Mouse (Mus musculus) hindbrain, postnatal 0 days (tissue): ENCODE measurements around the gene Rora. TPM values are rescaled to one million over a fixed set of nuclear protein-coding genes. Genes with fewer than 3 reads are reported as not detected.

Experiments
- ATAC-seq: fragments of 200-750 bp; cut with Nextera tagmentation; 2 replicates; pipeline ENCODE4 v1.8.0; 2017; ENCODE audit warnings: mild to moderate bottlenecking, moderate TSS enrichment, moderate library complexity
- DNase-seq: peaks from one replicate; pipeline ENCODE4 v3.0.0-alpha.2; 2015; ENCODE audit warnings: low spot score
- H3K27ac ChIP-seq: fragments of 300-500 bp; sonication (generic); 2 replicates; pipeline ENCODE4 v1.5.1; 2014; ENCODE audit warnings: mild to moderate bottlenecking
- H3K27me3 ChIP-seq: fragments of 300-500 bp; sonication (generic); 2 replicates; pipeline ENCODE4 v1.6.1; 2014; ENCODE audit warnings: low read length, mixed read lengths; ENCODE audit not compliant: insufficient read depth
- H3K36me3 ChIP-seq: fragments of 300-500 bp; sonication (generic); 2 replicates; pipeline ENCODE4 v1.6.1; 2014; ENCODE audit warnings: low read length, mixed read lengths; ENCODE audit not compliant: insufficient read depth
- H3K4me1 ChIP-seq: fragments of 300-500 bp; sonication (generic); 2 replicates; pipeline ENCODE4 v1.6.1; 2014; ENCODE audit warnings: antibody characterized with exemption, low read length, mixed read lengths; ENCODE audit not compliant: insufficient read depth
- H3K4me2 ChIP-seq: fragments of 300-500 bp; sonication (generic); 2 replicates; pipeline ENCODE4 v1.6.1; 2014; ENCODE audit warnings: low read depth, mild to moderate bottlenecking, low read length, moderate library complexity, mixed read lengths
- H3K4me3 ChIP-seq: fragments of 300-500 bp; sonication (generic); 2 replicates; pipeline ENCODE4 v1.5.1; 2014; ENCODE audit warnings: low read length
- H3K9ac ChIP-seq: fragments of 300-500 bp; sonication (generic); replicated peaks from 2 replicates; pipeline ENCODE4 v1.6.1; 2014; ENCODE audit warnings: mild to moderate bottlenecking, low read length, moderate library complexity, mixed read lengths
- H3K9me3 ChIP-seq: fragments of 300-500 bp; sonication (generic); 2 replicates; pipeline ENCODE4 v1.6.1; 2016; ENCODE audit warnings: low read length, mixed read lengths
- CTCF ChIP-seq: IDR thresholded peaks from 2 replicates; pipeline ENCODE4 v1.5.1; 2016; ENCODE audit warnings: antibody characterized with exemption, control low read depth, low read depth
- WGBS: fragments of 180-500 bp; shearing (Covaris S2); extraction: QIAGEN DNeasy Blood & Tissue Kit; methylation state at CpG from one replicate; pipeline ENCODE4 v1.1.7; 2014; 5-methylcytosine and 5-hydroxymethylcytosine counted together
- polyA plus RNA-seq: library from polyadenylated mRNA; unstranded; fragments of >200 nt; fragmentation: Nextera tagmentation; extraction: Ambion mirVana; gene quantifications from 2 replicates; pipeline ENCODE4 v1.2.1, GENCODE M21; 2015
- total RNA-seq: library from RNA; depleted of rRNA; stranded (reverse); fragments of >200 nt; gene quantifications from 2 replicates; pipeline ENCODE4 v1.2.3, GENCODE M21; 2014

The Rora gene
- total and polyA plus RNA-seq, 2 experiments from 2014 or later, result 27.5 to 59.4 TPM

DNA sequence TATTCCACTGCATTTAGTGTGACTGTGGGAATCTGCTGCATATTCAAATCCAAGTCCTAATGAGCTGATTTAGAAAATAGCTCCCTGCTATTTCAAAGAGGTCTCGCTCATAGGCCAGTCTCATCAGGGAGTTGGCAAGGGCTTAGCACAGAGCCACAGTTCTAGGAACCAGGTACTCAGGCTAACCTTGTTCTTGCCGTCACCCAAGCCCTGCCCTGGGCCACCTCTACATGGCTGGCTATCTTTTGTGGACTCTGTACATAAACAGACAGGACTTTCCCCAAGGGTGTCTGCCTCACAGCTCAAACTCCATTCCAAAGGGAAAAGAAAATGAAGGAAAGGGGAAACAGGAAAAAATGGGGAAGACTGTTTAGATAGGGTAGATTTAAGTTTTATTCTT is 134.1 kb downstream of the Rora start:
- Histone ChIP-seq H3K4me2 (no peak overlapping the region), H3K27ac (no peak overlapping the region), H3K4me3 (no peak overlapping the region), H3K9ac (no peak overlapping the region), H3K9me3 (no peaks in the 10 kb centered on the region), H3K4me1 (no peaks in the 10 kb centered on the region), H3K27me3 (no peaks in the 10 kb centered on the region), H3K36me3 (no peaks in the 10 kb centered on the region)
- DNase-seq (no peak), ATAC-seq (no peak)
- no peak for TF ChIP-seq CTCF
- 70% methylated on average over 2 of the region's 2 CpGs for WGBS

DNA sequence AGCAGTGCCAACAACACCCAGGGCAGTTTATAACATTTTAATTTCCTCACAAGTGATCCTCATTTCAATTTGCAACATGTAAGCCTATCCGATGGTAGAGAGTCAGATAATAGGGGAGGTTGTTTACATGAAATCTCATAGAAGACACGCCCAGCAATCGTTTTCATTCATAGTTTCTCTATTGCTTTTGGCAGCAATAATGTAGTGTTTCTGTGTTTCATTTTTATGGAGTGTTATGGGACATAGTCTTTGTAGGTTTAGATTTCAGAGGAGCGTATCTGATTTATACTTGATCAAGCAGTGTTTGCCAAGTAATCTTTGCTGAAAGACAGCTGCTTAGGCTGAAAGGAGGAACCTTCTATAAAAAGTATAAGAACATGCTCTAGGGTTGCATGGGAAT is 137.3 kb downstream of the Rora start:
- H3K4me1 ChIP-seq, result no peaks in the 10 kb centered on the region
- no peaks in the 10 kb centered on the region for H3K9me3 ChIP-seq
- no peaks in the 10 kb centered on the region for H3K27me3 ChIP-seq
- H3K27ac ChIP-seq, result no peak overlapping the region
- no peak for DNase-seq
- no peak overlapping the region for H3K9ac ChIP-seq
- TF ChIP-seq CTCF, result no peak
- ATAC-seq, result no peak
- H3K4me3 ChIP-seq, result no peak overlapping the region
- no peaks in the 10 kb centered on the region for H3K36me3 ChIP-seq
- H3K4me2 ChIP-seq, result no peak overlapping the region
- WGBS, result 77% methylated on average over 4 of the region's 4 CpGs

DNA sequence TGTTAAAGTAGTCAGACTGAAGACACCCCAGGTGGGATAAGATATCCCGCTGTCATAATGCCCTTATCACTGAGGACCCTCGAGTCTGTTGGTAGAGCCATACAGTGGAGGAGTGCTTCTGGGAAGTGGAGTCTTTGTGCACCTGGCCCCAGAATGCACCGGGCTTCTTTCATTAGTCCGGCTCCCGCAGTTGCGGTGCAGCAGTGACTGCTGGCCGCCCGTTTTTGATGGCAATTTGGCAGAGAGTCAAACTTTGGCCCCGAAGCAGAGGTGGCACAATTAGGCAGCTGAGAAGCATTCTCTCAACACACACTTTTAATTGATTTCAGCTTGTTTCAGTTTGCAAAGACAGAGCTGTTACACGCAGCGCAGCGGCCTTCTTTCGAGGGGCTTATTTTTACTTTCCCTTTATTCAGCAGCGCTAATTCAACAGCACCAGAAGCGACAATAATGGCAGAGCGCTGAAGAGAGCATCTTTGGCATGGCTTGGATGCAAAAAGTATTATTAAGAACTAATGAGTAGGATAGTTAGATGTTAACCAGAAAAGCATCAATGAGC is 138.5 kb downstream of the Rora start:
- 39% methylated on average over 16 of the region's 16 CpGs for WGBS
- H3K9me3 ChIP-seq, result no peaks in the 10 kb centered on the region
- TF ChIP-seq CTCF, result no peak
- DNase-seq, result peak; percentile 57
- no peaks in the 10 kb centered on the region for H3K27me3 ChIP-seq
- no peaks in the 10 kb centered on the region for H3K4me1 ChIP-seq
- ATAC-seq, result 0 out of 2 replicates have a peak, but pooled peaks have one; percentile 53
- H3K4me3 ChIP-seq, result no peak overlapping the region
- no peaks in the 10 kb centered on the region for H3K36me3 ChIP-seq
- peak overlapping the region; percentile 44 for H3K4me2 ChIP-seq
- H3K27ac ChIP-seq, result peak overlapping the region; percentile 1; the same call in 1 of the 2 replicates
- no peak overlapping the region for H3K9ac ChIP-seq

DNA sequence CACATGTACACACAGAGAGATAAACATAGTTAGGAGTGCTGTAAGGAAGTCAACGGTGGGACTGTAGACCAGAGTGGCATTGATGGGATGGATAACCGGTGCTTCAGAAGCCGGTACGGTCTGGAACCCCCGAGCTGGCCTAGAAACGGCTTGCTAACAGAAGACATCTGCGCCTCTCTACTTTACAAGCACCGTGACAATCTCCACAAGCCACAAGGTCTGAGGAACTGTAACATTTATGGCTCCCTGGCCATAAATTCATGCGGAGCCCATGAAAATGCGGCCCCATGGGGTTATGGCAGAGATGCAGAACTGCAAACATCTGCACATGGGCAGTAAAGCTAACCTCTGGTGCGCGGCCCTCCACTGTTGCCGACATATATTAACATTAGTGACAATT is 141.7 kb downstream of the Rora start:
- H3K9me3 ChIP-seq, result no peaks in the 10 kb centered on the region
- no peak for DNase-seq
- no peaks in the 10 kb centered on the region for H3K27me3 ChIP-seq
- no peaks in the 10 kb centered on the region for H3K36me3 ChIP-seq
- H3K4me1 ChIP-seq, result no peaks in the 10 kb centered on the region
- no peak overlapping the region for H3K4me2 ChIP-seq
- H3K4me3 ChIP-seq, result no peak overlapping the region
- WGBS, result 85% methylated on average over 13 of the region's 13 CpGs
- no peak for TF ChIP-seq CTCF
- ATAC-seq, result no peak
- H3K27ac ChIP-seq, result no peak overlapping the region
- no peak overlapping the region for H3K9ac ChIP-seq

DNA sequence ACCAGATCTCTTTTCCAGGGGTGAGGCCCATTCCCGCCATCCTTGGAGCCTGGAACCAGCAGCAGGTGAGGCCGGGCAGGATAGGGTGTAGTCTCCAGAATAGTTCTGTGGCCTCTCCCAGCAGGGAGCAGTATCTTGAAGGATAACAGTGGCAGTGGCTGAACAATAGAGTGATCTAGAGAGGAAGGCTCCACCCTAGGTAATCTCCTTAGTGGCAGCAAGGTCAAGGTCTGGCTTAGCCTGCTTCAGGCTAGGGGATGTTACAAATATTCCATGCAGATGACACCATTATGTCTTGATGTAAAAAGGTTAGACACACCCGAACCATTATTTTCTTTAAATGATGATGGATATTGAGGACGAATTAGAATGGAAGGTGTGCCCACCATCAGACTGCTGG is 144.6 kb downstream of the Rora start:
- H3K27ac ChIP-seq, result no peak overlapping the region
- H3K27me3 ChIP-seq, result no peaks in the 10 kb centered on the region
- DNase-seq, result no peak
- no peaks in the 10 kb centered on the region for H3K4me1 ChIP-seq
- ATAC-seq, result no peak
- WGBS, result 91% methylated on average over 4 of the region's 4 CpGs
- no peaks in the 10 kb centered on the region for H3K36me3 ChIP-seq
- no peaks in the 10 kb centered on the region for H3K9me3 ChIP-seq
- no peak overlapping the region for H3K9ac ChIP-seq
- no peak overlapping the region for H3K4me3 ChIP-seq
- no peak overlapping the region for H3K4me2 ChIP-seq
- no peak for TF ChIP-seq CTCF

DNA sequence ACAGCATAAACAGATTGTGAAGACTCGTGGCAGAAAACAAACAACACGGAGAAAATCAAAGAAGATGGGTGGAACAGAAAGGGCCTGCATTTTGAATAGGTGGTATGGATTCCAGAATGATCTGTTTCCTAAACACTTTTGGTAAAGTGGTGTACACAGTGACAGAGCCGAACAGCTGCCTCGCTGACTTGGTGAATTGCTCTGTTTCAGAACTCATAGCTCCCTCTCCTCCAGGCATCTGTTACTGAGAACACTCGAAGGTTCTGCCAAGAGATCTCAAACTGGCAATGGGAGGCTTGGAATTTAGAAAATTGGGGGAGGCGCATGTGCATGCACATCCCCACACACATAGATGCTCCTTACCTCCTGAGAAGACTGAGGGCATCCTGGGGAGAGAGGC is 145.5 kb downstream of the Rora start:
- ATAC-seq (no peak), DNase-seq (no peak)
- H3K36me3 ChIP-seq, result no peaks in the 10 kb centered on the region
- no peaks in the 10 kb centered on the region for H3K9me3 ChIP-seq
- WGBS, result 78% methylated on average over 6 of the region's 6 CpGs
- H3K9ac ChIP-seq, result no peak overlapping the region
- H3K27me3 ChIP-seq, result no peaks in the 10 kb centered on the region
- H3K27ac ChIP-seq, result no peak overlapping the region
- H3K4me3 ChIP-seq, result no peak overlapping the region
- H3K4me2 ChIP-seq, result no peak overlapping the region
- peaks cover under 1% of the 10 kb centered on the region; the same call in 1 of the 2 replicates for H3K4me1 ChIP-seq
- no peak for TF ChIP-seq CTCF

DNA sequence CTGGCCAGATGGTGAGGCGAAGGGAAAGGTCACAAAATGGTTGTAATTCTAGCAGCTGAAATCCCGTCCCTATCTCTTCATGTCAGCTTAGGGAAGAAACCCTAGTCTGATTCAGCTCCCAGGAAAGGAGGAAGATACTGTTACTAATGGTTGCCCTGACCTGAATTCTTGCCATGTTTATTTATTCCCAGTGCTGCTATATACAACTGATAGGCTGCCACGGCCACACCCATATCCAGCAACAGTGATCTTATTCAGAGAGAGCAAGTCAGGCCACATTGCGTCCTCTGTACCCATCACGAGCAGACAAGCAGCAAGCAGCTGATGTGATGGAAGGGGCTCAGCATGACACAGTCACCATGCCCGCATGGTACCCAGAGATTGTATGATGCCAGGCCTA is 150.6 kb downstream of the Rora start:
- peaks cover 4% of the 10 kb centered on the region for H3K4me1 ChIP-seq
- no peak overlapping the region for H3K4me2 ChIP-seq
- ATAC-seq (no peak), DNase-seq (no peak)
- H3K27me3 ChIP-seq, result no peaks in the 10 kb centered on the region
- TF ChIP-seq CTCF, result no peak
- 73% methylated on average over 6 of the region's 6 CpGs for WGBS
- no peak overlapping the region for H3K4me3 ChIP-seq
- H3K9ac ChIP-seq, result no peak overlapping the region
- no peaks in the 10 kb centered on the region for H3K36me3 ChIP-seq
- H3K9me3 ChIP-seq, result no peaks in the 10 kb centered on the region
- no peak overlapping the region for H3K27ac ChIP-seq
